Mouse (Mus musculus): ENCODE results near the gene Hivep2. TPM values are rescaled to one million over a fixed set of nuclear protein-coding genes. Genes with fewer than 3 reads are reported as not detected.

Gene Hivep2
- polyA plus RNA-seq, 1 experiment = 26.4 TPM

GRCm38 (mm10) chr10:14044046-14044782 lies 78.3 kb downstream of the Hivep2 start:
- 80% methylated on average over 14 of the region's 14 CpGs for WGBS
- H3K4me3 ChIP-seq (ENCODE audit: control insufficient read depth, insufficient read depth, low read length) = no peak overlapping the region
- DNase-seq = peak; percentile 27
- H3K4me1 ChIP-seq (replicated peaks; ENCODE audit: control insufficient read depth, insufficient read depth, low read length) = peaks cover 43% of the 10 kb centered on the region
- H3K27me3 ChIP-seq (ENCODE audit: control insufficient read depth, insufficient read depth, low read length) = no peaks in the 10 kb centered on the region
- H3K27ac ChIP-seq (ENCODE audit: control insufficient read depth, insufficient read depth, low read length) = no peak overlapping the region
- no peaks in the 10 kb centered on the region for H3K36me3 ChIP-seq (ENCODE audit: control insufficient read depth, insufficient read depth, low read length)
- no peak for TF ChIP-seq POLR2A (IDR thresholded peaks at IDR 0.05; ENCODE audit: control insufficient read depth, extremely low read depth, insufficient read depth, low read length, poor library complexity)
- no peak for TF ChIP-seq CTCF (IDR thresholded peaks at IDR 0.05; ENCODE audit: borderline replicate concordance, control insufficient read depth, extremely low read depth, insufficient read depth, low read length, poor library complexity)

DNA sequence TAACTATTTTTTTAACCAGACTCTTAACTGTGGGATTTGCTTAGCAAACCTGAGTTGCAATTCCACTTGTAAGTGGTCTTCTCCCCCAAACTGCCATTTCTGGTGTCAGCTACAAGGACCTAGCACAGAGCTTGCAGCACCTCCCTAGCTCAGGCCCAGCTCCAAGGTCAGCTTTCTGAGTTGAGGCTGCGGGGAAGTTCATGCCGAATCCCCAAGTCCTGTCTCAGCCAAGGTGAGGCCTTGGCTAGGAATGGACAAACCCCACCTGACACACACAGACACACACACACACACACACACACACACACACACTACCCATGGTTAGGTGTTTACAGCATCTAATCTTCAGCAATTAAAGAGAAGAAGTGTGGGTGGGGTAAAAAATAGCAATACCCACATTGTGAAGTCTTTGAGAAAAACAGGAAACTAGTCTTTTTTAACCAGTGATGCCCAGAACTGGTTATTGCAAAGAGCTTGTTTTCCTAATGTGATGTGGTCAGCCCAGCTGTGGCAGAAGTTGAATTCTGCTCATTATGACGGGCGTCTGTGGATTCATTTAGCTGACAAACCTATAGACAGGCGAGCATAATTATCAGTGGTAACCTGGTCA lies 79.0 kb downstream of the Hivep2 start:
- Histone ChIP-seq H3K4me3 (ENCODE audit: control insufficient read depth, insufficient read depth, low read length) (no peak overlapping the region), H3K27ac (ENCODE audit: control insufficient read depth, insufficient read depth, low read length) (peak overlapping the region; percentile 8), H3K36me3 (ENCODE audit: control insufficient read depth, insufficient read depth, low read length) (no peaks in the 10 kb centered on the region), H3K4me1 (replicated peaks; ENCODE audit: control insufficient read depth, insufficient read depth, low read length) (peaks cover 43% of the 10 kb centered on the region), H3K27me3 (ENCODE audit: control insufficient read depth, insufficient read depth, low read length) (no peaks in the 10 kb centered on the region)
- 53% methylated on average over 5 of the region's 5 CpGs for WGBS
- no peak for TF ChIP-seq POLR2A (IDR thresholded peaks at IDR 0.05; ENCODE audit: control insufficient read depth, extremely low read depth, insufficient read depth, low read length, poor library complexity)
- TF ChIP-seq CTCF (IDR thresholded peaks at IDR 0.05; ENCODE audit: borderline replicate concordance, control insufficient read depth, extremely low read depth, insufficient read depth, low read length, poor library complexity) = no peak
- no peak for DNase-seq

DNA sequence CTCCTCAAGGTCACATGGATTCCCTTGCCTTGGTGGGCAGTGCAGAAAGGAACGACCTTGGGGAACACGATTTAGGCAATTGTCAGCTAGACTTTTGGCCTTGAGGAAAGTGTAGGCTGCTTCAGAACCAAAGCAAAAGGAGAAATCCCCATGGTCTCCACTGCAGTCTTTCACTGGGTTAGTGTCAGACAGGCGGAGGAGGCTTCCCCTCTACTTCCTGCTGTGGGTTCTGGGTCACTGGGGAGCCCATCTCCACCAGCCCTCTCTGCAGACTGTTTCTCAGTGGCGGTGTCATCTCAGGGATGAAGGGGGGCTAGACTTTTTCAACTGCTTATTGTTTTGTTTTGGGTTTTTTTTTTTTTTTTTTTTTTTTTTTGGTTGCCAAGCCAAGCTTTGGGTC lies 79.9 kb downstream of the Hivep2 start:
- peaks cover 41% of the 10 kb centered on the region for H3K4me1 ChIP-seq (replicated peaks; ENCODE audit: control insufficient read depth, insufficient read depth, low read length)
- WGBS = 5% methylated on average over 4 of the region's 4 CpGs
- peak; percentile 70 for DNase-seq

DNA sequence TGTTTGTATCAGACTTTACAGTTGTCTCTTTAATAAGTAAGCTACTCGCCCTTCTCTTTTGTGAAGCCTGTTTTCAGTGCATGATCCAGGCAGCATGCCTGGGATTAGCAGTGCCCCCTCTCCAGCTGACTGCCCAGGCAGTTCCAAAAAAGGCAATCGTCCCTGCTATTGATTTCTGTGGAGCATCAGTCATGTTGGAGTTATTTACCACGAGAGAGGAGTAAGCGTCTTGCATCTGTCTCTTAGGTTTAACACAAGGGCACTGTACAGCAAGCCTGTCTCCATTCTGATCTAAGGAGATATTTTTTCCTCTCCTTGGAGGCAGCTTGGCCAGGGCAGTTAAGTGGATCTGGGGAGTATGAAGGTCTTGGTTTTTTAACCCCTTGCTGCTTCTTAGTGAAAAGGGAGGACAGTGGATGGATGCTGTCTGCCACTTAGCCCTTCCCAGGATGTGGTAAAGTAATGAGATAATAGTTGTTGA lies 80.3 kb downstream of the Hivep2 start:
- 31% methylated on average over 4 of the region's 4 CpGs for WGBS
- H3K27ac ChIP-seq (ENCODE audit: control insufficient read depth, insufficient read depth, low read length) = peak overlapping the region; percentile 92
- no peaks in the 10 kb centered on the region for H3K27me3 ChIP-seq (ENCODE audit: control insufficient read depth, insufficient read depth, low read length)
- H3K4me1 ChIP-seq (replicated peaks; ENCODE audit: control insufficient read depth, insufficient read depth, low read length) = peaks cover 40% of the 10 kb centered on the region
- no peak overlapping the region for H3K4me3 ChIP-seq (ENCODE audit: control insufficient read depth, insufficient read depth, low read length)
- TF ChIP-seq POLR2A (IDR thresholded peaks at IDR 0.05; ENCODE audit: control insufficient read depth, extremely low read depth, insufficient read depth, low read length, poor library complexity) (no peak), CTCF (IDR thresholded peaks at IDR 0.05; ENCODE audit: borderline replicate concordance, control insufficient read depth, extremely low read depth, insufficient read depth, low read length, poor library complexity) (no peak)
- DNase-seq = peak; percentile 22
- no peaks in the 10 kb centered on the region for H3K36me3 ChIP-seq (ENCODE audit: control insufficient read depth, insufficient read depth, low read length)

More for the DNA sequence above, 79.9 kb downstream of the Hivep2 start:
- no peak overlapping the region for H3K4me3 ChIP-seq (ENCODE audit: control insufficient read depth, insufficient read depth, low read length)
- peak overlapping the region; percentile 92 for H3K27ac ChIP-seq (ENCODE audit: control insufficient read depth, insufficient read depth, low read length)
- no peaks in the 10 kb centered on the region for H3K27me3 ChIP-seq (ENCODE audit: control insufficient read depth, insufficient read depth, low read length)
- H3K36me3 ChIP-seq (ENCODE audit: control insufficient read depth, insufficient read depth, low read length) = no peaks in the 10 kb centered on the region
- peak; percentile 33; the same call in 1 of the 2 replicates for TF ChIP-seq POLR2A (IDR thresholded peaks at IDR 0.05; ENCODE audit: control insufficient read depth, extremely low read depth, insufficient read depth, low read length, poor library complexity)
- TF ChIP-seq CTCF (IDR thresholded peaks at IDR 0.05; ENCODE audit: borderline replicate concordance, control insufficient read depth, extremely low read depth, insufficient read depth, low read length, poor library complexity) = no peak

DNA sequence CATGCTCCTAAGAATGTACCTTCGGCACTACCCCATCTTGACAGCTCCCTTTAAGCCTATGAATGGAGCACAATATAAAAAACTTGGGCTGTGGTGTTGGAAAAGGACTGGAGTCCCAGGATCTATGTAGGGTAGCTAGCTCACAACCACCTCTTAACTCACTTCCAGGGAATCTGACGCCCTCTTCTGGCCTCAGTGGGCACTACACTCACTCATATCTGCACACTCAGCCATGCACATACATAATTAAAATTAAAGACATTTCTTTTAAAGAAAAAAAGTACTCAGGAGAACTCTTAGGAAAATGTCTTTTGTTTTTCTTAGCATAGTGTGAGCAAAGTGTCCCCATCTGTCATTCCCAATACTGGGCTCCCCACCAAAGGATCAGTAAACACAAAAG lies 81.1 kb downstream of the Hivep2 start:
- TF ChIP-seq POLR2A (IDR thresholded peaks at IDR 0.05; ENCODE audit: control insufficient read depth, extremely low read depth, insufficient read depth, low read length, poor library complexity) = no peak
- no peak for TF ChIP-seq CTCF (IDR thresholded peaks at IDR 0.05; ENCODE audit: borderline replicate concordance, control insufficient read depth, extremely low read depth, insufficient read depth, low read length, poor library complexity)
- Histone ChIP-seq H3K27ac (ENCODE audit: control insufficient read depth, insufficient read depth, low read length) (no peak overlapping the region), H3K27me3 (ENCODE audit: control insufficient read depth, insufficient read depth, low read length) (no peaks in the 10 kb centered on the region), H3K4me3 (ENCODE audit: control insufficient read depth, insufficient read depth, low read length) (no peak overlapping the region), H3K36me3 (ENCODE audit: control insufficient read depth, insufficient read depth, low read length) (no peaks in the 10 kb centered on the region), H3K4me1 (replicated peaks; ENCODE audit: control insufficient read depth, insufficient read depth, low read length) (peaks cover 40% of the 10 kb centered on the region)
- peak; percentile 56 for DNase-seq
- WGBS = 71% methylated on average over 2 of the region's 2 CpGs

GRCm38 (mm10) chr10:14047661-14048060 lies 81.8 kb downstream of the Hivep2 start:
- WGBS = 88% methylated on average over 2 of the region's 2 CpGs
- DNase-seq = no peak
- no peak overlapping the region; the same call in 1 of the 2 replicates for H3K27ac ChIP-seq (ENCODE audit: control insufficient read depth, insufficient read depth, low read length)
- no peak overlapping the region for H3K4me3 ChIP-seq (ENCODE audit: control insufficient read depth, insufficient read depth, low read length)
- peaks cover 38% of the 10 kb centered on the region for H3K4me1 ChIP-seq (replicated peaks; ENCODE audit: control insufficient read depth, insufficient read depth, low read length)
- no peaks in the 10 kb centered on the region for H3K36me3 ChIP-seq (ENCODE audit: control insufficient read depth, insufficient read depth, low read length)
- TF ChIP-seq POLR2A (IDR thresholded peaks at IDR 0.05; ENCODE audit: control insufficient read depth, extremely low read depth, insufficient read depth, low read length, poor library complexity) (no peak), CTCF (IDR thresholded peaks at IDR 0.05; ENCODE audit: borderline replicate concordance, control insufficient read depth, extremely low read depth, insufficient read depth, low read length, poor library complexity) (no peak)
- no peaks in the 10 kb centered on the region for H3K27me3 ChIP-seq (ENCODE audit: control insufficient read depth, insufficient read depth, low read length)
